Mouse (Mus musculus): ENCODE measurements around the gene Tnks2.
"Not testable (repeated sequence)": the region's sequence is repeated elsewhere in the genome, so short reads cannot be mapped to it uniquely, and the experiment has no call there.

Tnks2 gene

DNA sequence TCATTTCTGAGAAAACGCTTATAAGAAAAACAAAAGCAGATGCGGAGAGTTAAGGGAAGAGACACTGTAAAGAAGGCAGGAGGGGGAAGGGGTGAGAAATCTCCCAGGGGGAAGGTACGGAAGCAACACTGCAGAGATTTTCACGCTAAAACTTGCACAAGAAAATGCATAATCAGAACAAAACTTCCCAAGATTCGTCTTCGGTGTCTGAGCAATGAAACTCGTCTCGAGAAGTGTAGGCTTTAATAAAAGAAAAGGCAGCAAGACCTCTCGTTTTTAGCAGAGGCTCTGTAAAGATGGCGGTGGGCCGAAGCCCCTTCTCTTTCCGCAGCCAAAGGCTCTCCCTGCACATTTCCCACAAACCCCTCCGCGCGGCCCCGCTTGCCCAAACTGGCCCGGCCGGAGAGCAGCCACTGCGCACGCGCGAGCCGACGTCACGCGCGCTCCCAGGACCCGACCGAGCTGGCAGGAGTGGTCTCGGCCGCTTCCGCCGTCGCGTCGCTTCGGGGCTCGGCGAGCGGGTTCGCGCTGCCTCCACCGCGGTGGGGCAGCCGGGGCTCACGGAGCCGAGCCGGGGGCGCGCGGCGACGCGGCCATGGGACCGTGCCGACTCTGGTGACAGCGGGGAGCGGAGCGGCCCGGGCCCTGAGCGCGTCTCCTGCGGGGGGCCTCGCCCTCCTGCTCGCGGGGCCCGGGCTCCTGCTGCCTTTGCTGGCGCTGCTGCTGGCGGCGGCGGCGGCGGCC, at the start of gene Tnks2:
Gene Tnks2, plus strand, starts transcription at position 445 of the 744 bp plus-strand sequence.
- CTCF ChIA-PET: interaction anchor here (0.7 kb wide), 1 partner anchor 554 kb away, joined by 3 read pairs; no protein-coding TSS in a partner anchor

DNA sequence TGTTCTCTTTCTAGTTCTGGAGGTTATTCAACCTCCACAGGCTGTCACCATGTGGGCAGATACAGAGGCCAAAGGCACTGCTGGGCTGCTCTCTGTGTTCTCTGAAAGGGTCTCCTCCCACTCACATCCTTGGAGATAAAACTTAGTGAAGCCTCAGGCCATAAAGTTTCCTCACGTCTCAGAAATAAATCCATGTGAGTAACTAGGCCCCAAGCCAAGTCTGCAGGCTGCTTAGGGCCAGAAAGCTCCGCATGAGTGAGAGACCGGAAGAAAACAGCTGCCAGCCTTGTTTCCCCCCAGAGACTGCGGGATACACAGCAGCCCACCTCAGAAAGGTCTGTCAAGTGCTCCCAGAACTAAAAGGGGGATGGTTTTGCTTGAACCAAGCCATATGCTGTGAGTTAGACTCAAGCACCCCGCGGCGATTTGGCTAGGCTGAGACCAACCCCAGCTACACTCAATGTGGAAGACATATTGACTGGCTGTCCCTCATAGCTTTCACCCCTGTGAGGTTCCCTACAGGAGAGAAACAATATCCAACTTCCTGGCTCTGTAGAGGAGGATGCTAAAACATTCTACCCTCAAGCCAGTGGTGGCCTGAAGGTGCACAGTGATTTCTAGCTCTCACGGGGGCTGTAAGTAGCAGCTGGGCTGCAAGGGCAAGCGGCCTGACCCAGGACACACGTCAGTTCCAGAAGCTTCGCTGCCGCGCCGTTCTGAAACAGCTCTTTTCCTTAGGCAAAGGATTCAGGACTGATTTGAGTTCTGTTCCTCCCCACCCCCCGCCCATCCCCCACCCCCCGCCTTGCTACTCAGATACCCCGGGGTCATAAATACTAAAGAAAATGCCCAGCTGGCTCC, 43.9 kb upstream of the Tnks2 start:
- CTCF ChIA-PET: no interaction called here

DNA sequence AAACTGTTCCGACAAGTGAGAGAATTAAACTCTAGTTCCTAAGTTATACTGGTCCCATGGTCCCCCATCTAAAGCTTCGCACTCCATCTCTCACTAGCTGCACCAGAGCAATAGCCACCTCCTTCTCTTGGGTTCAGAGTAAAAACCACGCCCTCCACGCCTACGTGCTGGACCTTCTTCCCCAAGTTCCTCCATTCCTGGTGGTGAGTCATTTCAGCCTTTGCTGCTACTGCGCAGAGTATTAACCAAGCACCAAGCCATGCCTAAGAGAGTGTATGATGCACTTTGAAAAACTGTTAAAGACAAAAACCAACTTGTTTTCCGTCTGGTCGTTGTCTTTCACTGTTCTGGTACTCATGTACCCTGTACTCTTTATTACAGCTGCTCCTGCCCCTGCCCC, 41.4 kb upstream of the Tnks2 start:
- CTCF ChIA-PET: no interaction called here

DNA sequence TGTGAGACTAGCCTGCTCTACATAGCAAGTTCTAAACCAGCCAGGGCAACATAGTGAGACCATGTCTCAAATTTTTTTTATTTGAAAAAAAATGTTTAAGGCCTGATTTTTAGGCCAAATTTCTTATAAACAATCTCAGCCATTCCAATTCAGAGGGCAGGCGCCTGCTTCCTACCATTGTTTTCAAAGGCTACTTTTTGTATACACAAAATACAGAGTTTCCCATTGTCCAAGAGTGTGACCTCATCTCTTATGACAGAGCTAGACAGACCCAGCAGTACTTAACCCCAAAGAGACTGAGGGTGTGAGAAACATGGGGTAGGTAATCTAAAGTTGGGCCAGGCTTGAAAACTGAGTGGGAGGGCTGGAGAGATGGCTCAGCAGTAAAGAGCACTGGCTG, 40.6 kb upstream of the Tnks2 start:
- CTCF ChIA-PET: no interaction called here

DNA sequence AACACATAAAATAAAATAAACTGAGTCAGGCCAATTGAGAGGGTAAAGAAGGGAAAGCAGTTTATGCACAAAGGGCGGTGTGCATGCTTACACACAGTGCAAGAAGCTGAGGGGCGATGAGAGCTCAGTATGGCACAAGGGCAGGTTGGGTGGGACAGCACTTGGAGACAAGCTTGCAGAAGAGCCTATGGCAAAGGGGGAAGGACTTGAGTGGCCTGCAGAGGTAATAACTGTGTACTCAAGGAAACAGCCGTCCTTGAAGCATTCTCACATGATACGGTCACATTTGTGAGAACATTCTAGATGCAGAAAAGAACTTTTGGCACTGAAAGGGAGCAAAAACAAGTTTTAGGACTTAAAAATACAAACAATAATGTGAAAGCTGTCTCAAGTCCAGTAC, 40.0 kb upstream of the Tnks2 start:
- CTCF ChIA-PET: no interaction called here

DNA sequence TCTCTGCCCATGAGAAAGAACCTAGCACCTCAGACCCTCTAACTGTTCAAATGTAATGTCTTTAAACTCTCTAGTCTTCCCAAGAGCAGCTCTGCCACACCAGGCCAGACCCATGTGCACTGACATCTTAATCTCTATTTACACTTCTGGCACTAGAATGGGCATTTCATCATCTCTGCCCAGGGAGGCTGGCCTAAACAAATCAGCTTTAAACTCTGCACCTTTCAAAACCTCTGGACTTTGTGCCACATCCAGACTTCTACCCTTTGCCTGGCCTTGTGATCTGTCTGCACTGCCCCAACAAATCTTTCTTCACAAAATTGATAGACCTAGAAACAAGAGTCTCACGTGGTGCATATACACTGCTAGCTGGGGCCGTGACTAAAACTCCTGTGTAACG, 38.8 kb upstream of the Tnks2 start:
- CTCF ChIA-PET: no interaction called here

DNA sequence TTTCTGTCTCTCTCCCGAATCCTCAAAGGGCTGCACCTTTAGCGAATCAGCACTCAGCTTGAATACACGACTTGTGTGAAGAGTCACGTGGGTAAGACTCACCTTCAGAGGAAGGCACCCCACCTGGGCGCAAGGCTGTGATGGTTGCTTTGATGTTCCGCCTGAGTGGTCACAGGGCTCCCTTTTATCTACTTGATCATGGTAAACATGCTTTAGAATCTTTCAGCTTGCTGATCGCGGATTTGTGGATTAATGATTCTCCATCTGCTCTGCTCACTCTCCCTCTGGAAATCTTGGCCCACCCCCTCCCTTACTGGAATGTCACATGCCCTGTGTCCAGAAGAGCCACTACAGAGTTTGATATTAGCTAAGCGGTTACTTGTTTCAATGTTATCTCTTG, 37.1 kb upstream of the Tnks2 start:
- CTCF ChIA-PET: no interaction called here

DNA sequence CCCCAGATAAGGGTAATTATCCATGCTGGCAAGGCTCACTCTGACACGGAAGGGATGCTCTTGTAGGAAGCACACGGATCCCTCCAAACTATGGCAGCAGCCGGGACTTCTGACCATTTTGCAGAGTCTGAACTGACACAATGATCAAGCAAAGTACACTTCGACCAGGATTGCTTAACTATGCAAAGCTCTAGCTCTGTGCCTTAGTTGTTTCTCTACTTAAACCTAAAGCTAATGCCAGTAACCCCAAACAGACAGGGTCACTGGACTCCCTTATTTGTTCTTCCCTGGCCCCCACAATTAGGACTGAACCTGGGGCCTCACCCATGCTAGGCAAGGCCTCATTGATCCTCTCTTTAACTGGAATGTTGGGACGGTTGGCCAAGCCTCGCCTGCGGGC, 33.7 kb upstream of the Tnks2 start:
- CTCF ChIA-PET: no interaction called here

DNA sequence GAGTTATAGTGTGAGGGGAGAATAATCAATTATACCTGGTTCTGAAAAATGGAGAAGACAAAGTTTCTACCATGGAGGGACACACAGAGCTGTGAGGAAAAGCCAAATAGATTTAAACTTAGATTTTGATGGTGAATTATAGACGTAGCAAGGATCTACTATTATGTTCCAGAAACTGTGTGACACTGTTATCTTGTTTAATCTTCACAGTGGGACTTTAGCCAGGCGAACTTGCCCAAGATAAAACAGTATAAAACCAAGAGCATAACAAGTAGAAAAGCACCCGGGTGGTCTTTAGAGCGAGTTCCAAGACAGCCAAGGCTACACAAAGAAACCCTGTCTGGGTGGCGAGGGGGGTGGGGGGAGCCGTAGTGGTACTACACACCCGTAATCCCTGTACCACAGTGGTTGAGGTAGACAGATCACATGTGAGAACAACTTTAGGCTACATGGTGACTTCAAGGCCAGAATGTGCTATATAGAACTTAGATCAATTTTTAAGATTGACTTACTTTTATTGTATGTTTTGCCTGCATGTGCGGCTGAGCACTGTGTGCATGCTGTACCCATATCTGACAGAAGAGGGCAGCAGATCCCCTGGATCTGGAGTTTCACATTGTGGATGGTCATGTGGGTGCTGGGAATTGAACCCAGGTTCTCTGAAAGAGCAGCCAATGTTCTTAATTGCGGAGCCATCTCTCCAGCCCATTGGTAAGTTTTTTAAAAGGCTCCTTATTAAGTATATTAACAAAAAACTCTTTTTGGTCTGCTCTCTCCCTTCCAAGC, 32.0 kb upstream of the Tnks2 start:
- CTCF ChIA-PET: no interaction called here

DNA sequence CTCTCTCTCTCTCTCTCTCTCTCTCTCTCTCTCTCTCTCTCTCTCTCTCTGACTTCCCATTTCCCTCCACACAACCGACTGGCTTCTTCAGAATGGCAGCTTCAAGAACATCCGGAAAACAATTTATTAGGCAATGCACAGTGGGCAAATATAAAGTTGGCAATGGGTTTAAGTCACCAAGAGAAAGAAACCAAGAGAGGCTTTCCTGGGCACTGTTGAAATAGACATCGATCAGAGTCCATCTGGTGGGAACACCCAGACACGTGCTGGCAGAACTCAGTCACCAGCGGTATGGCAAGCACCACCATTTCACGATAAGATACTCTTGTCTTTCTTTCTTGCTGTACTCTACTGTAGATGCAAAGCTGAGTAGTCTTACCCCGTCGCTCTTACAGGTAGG, 30.6 kb upstream of the Tnks2 start:
- CTCF ChIA-PET: no interaction called here

DNA sequence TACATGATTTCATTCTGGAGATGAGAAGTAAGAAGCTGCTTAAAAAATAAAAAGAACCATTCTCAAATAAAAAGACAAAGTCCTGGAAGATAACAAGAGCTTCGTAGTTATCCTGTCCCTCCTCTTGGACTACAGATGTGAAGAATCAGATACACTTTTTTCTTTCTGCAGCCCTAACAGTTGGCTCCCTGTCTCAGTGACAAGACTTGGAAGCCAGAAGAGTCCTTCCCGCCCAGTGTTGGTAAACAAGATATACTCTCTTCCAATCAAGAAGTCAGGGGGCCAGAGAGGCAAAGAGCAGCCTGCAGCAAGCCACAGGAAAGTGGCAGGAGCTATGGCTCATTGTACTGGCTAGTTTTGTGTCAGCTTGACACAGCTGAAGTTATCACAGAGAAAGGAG, 27.2 kb upstream of the Tnks2 start:
- CTCF ChIA-PET: no interaction called here

DNA sequence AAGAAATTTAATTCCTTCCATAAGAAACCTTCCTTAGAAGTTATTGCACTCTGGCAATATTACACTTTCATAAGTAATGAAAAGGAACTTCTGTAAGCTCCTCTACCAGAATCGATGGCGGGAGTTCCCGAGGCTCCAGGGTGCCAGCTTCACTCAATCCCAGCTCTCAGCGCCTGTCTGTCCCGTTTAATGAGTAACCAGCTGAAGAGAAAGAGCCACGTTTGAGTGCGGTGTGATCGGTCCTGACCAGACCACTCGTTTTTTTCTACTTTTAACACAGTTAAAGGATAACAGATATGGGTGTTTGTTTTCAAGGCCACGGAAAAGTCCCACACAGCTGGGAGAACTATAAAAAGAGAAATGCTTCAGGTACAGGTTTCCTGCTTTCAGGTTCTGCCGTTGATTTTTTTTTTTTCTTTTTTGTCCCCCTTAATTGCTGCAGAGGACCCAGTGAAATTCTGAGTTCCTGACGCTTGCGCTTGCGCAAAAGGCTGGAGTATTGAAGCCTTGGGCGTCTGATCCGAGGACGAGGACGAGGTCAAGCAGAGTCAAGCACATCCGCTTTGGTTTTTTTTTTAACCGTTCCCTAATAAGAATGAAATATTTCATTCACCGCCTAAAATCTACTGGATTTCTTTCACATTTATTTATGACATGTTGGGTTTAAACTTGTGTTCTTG, 25.5 kb upstream of the Tnks2 start:
- CTCF ChIA-PET: no interaction called here

DNA sequence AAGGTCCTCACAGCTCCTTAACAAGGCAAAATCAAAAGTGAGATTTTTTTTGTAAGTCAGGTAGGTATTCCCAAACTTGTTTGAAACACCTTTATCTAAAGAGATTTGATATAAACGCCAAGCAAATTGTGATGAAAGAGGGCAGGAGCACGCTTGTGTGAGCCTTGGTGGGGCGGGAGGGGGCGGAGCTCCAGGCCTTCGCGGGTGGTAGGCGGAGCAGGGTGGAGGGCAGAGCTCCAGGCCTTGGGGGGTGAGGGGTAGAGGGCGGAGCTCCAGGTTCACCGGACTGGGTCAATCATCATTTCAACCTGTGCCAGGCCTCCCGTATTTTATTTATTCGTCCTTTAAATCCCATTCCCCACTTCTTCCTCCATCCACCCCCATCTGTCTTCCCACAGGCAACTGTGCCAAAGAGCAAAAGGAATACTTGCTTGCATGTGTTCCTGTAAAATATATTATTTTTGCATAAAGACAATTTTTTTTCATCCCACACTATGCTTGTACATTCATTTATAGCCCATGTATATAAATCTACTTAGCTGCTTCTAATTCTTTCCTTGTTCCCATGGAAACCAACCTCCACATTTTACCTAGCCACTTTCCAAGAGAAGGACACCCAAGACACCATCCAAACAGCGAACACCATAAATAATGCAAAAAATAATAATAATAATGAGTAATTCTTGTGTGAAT, 24.4 kb upstream of the Tnks2 start:
- CTCF ChIA-PET: no interaction called here

DNA sequence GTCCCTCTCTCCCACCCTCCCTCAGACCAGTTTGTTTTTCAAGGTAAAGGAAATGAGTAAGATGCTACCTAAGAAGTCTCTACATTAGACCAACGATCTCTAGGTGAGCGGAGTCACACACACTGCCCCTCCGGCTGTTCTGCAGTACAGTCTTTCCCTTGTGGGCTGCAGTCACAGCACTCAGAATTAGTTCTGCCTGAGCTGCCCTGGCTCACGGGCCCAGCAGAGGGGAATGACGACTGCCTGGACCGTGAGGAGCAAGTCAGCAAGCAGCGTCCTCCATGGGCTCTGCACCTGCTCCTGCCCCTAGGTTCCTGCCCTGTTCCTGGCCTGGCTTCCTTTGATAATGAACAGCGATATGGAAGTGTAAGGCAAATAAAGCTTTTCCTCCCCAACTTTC, 22.0 kb upstream of the Tnks2 start:
- CTCF ChIA-PET: no interaction called here

DNA sequence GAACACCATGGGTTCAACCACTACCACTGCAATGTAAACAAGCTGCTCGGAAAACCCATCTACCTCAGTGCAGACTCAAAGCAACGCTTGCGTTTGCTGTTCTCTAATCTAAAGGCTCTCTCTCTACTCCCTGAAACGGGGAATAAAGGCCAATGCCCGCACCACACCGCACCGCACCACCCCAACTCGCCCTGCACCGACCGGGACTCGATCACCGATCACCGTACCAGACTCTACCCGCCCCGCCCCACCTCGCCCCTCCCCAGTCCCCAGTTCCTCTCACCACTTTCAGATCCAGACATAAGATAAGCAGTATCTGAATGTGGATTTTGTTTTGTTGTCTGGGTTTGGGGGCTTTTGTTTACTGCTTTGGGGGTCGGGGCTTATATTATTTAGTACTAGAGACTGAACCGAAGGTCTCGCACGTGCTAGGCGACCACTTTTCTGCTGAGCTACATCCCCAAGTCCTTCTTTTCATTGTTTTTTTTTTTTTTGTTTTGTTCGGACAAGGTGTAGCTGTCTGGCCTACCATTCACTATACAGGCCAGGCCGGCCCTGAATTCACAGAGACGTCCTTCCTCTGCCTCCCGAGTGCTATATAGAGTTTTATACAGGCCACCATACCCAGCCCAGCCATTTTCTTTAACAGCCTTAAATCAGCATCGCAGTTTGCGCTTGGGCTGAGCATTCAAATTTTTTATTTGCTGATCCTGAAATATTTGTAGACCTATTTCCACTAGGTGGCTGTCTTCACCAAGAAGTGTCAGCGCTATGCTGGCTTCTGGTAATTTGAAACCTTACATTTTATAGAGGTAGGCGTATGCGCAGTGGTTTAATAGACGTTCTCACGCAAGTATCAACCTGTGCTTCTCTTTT, 18.4 kb upstream of the Tnks2 start:
- CTCF ChIA-PET: interaction anchor here (0.6 kb wide), 2 partner anchors 12 to 231 kb away, joined by 3 to 6 read pairs; no protein-coding TSS in a partner anchor

DNA sequence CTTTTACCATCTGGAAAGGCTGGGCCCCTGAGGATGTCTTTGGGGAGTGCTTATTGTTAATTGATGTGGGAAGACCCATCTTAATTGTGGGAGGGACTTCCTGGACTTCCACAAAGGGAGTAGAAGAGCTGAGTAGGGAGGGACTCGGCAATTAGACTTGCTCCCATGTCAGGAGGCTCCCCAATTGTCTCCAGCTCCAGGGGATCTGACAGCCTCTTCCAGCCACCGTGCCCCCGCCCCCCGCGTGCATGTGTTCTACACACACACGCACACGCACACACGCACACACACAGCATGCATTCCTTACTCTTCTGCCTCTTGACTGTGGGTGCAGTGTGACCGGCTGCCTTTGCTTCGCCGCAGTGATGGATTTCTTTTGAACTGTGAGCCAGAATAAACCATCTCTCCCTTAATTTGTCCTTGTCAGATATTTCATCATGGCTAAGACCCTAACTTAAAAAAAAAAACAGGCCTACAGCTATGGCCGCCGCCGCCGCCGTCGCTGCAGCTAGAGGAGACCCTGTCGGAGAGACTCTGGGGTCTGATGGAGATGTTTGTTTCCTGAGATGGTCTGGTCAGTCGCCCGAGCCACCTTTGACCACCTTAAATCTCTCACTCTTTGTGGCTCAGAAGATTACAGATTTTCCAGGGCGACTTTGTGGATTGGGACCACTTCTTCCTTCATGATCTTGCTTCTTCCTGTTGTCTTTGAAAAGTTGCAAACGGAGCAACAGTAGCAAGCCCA, 15.7 kb upstream of the Tnks2 start:
- CTCF ChIA-PET: no interaction called here

DNA sequence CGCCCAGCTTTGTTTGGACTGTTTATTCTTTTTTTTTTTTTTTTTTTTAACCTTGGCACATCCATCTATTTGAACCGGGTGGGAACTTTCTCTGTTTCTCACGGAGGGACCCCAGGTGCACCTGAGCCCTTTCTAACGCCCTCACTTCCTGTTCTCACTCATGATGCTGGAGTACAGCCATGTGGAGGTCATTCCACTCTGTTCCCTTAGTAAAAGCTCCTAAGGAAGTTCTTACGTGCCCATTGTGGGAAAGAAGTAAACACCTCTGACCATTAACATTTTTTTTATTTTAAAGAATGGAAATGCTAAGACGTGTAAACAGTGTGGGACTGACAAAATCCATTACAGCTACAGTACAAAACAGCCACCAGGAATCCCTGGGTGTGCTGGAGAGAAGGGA, 14.8 kb upstream of the Tnks2 start:
- CTCF ChIA-PET: no interaction called here

DNA sequence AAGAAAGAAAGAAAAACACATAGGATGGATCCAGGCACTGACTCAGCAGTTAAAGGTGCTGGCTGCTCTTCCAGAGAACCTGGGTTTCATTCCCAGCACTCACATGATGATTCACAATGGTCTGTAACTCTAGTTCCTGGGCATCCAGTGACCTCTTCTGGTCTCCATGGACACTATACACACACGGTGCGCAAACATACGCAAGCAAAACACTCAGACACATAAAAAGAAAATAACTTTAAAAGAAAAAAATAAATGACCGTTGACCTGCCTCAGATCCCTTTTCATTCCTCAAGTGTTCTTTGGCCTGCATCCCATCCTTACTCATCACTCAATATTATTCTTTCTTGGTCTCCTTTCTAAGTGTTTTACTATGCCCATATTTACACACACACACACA, 13.6 kb upstream of the Tnks2 start:
- CTCF ChIA-PET: no interaction called here

DNA sequence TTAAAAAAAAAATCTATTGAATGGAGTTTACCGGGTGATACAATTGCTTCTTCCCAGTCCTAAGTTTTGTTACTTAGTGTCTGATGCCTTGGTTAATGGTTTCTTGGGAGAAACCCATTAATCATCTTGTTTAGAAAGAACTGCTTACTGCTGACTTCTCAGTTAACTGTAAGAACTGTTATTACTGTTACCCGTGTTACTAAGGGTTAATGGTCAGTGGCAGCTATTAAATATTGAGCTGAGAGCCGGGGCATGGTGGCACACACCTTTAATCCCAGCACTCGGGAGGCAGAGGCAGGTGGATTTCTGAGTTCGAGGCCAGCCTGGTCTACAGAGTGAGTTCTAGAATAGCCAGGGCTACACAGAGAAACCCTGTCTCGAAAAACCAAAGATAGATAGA, 12.7 kb upstream of the Tnks2 start:
- CTCF ChIA-PET: not testable (repeated sequence)

DNA sequence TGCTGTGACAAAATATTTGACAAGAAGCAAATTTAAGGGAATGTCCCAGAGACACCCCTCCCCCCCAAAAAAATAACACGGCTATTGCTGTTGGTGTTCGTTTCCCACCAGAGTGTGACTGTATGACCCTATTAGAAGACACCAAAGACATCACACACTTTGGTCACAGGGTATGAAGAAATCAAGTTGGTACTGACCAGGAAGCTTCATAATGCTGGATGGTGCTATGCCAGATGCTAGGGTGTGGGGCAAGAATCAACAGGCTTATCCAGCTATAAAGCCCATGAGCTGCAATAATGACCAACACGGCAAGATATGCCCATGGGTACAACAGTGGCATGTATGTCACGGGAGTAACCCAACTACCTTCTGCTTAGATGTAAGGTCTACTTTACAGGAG, 11.3 kb upstream of the Tnks2 start:
- CTCF ChIA-PET: interaction anchor here (0.8 kb wide), 1 partner anchor 97 kb away, joined by 3 read pairs; the partner anchor contains the start of gene Fgfbp3

All from spleen, embryonic (tissue).